Mouse (Mus musculus) neural tube, embryonic 12.5 days (tissue): ENCODE data around the gene Mecr. TPM values are rescaled to one million over a fixed set of nuclear protein-coding genes. Genes with fewer than 3 reads are reported as not detected.
A peak's percentile ranks its signal among the peaks of the same experiment; 100 is the strongest.
"Not testable (repeated sequence)": the region's sequence is repeated elsewhere in the genome, so short reads cannot be mapped to it uniquely, and the experiment has no call there.

Experiments
- ATAC-seq: fragments of 200-750 bp; cut with Nextera tagmentation; 2 replicates; pipeline ENCODE4 v1.8.0; 2017; ENCODE audit warnings: low read depth, mild to moderate bottlenecking, moderate TSS enrichment, moderate library complexity; ENCODE audit not compliant: low FRiP score
- H3K27ac ChIP-seq: fragments of 300-500 bp; sonication (generic); 2 replicates; pipeline ENCODE4 v1.5.1; 2016
- H3K27me3 ChIP-seq: fragments of 300-500 bp; sonication (generic); replicated peaks from 2 replicates; pipeline ENCODE4 v1.6.1; 2016; ENCODE audit warnings: mild to moderate bottlenecking
- H3K36me3 ChIP-seq: fragments of 300-500 bp; sonication (generic); 2 replicates; pipeline ENCODE4 v1.6.1; 2016; ENCODE audit warnings: mild to moderate bottlenecking
- H3K4me1 ChIP-seq: fragments of 300-500 bp; sonication (generic); 2 replicates; pipeline ENCODE4 v1.6.1; 2016
- H3K4me2 ChIP-seq: fragments of 300-500 bp; sonication (generic); replicated peaks from 2 replicates; pipeline ENCODE4 v1.6.1; 2016; ENCODE audit warnings: mild to moderate bottlenecking
- H3K4me3 ChIP-seq: fragments of 300-500 bp; sonication (generic); 2 replicates; pipeline ENCODE4 v1.5.1; 2016
- H3K9ac ChIP-seq: fragments of 300-500 bp; sonication (generic); 2 replicates; pipeline ENCODE4 v1.6.1; 2016; ENCODE audit warnings: mild to moderate bottlenecking
- H3K9me3 ChIP-seq: fragments of 300-500 bp; sonication (generic); 2 replicates; pipeline ENCODE4 v1.6.1; 2016; ENCODE audit warnings: mild to moderate bottlenecking
- WGBS: fragments of 180-500 bp; shearing (Covaris S2); methylation state at CpG from one replicate; pipeline ENCODE4 v1.1.7; 2016; 5-methylcytosine and 5-hydroxymethylcytosine counted together
- polyA plus RNA-seq: library from polyadenylated mRNA; unstranded; fragments of >200 nt; fragmentation: Nextera tagmentation; extraction: Ambion mirVana; gene quantifications from 2 replicates; pipeline ENCODE4 v1.2.1, GENCODE M21; 2016

The Mecr gene
- polyA plus RNA-seq, result 36.4 and 37.4 TPM in 2 replicates

DNA sequence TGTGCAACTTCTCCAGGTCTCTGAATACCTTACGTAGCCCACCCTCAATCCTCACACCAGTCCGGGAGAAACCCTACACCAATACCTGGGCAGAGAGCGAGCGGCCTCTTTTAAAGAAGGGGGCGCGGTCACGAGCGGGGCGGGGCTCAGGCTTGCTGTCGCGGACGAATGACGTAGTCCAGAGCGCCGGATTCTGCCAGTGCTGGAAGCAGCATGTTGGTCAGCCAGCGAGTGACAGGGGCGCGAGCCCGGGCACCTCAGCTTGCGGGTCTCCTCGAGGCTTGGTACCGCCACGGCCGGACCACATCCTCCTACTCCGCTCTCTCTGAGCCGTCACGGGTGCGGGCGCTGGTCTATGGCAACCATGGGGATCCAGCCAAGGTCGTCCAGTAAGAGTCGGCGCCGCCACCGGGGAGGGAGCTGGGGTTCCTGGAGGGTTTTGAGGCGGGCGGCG, at the start of gene Mecr:
Mecr (plus strand) TSS at position 181 of the 454 bp plus-strand sequence.
- peak within 1 kb of the TSS; percentile 81 for H3K9ac ChIP-seq
- H3K9me3 ChIP-seq, result no peaks in the 10 kb centered on the region
- H3K27ac ChIP-seq, result no peak within 1 kb of the TSS
- whole genome bisulfite sequencing, result under 1% methylated on average over 37 of the region's 37 CpGs
- ATAC-seq, result peak; percentile 84
- peaks cover 14% of the 10 kb centered on the region for H3K4me1 ChIP-seq
- H3K36me3 ChIP-seq, result no peaks in the 10 kb centered on the region
- peak within 1 kb of the TSS; percentile 86 for H3K4me3 ChIP-seq
- peak within 1 kb of the TSS; percentile 96 for H3K4me2 ChIP-seq
- H3K27me3 ChIP-seq, result peaks cover 5% of the 10 kb centered on the region

- Histone ChIP-seq H3K27me3 (no peaks in the 10 kb centered on the region), H3K4me3 (no peak overlapping the region), H3K36me3 (no peaks in the 10 kb centered on the region), H3K4me1 (no peaks in the 10 kb centered on the region), H3K9me3 (no peaks in the 10 kb centered on the region), H3K27ac (no peak overlapping the region), H3K9ac (no peak overlapping the region), H3K4me2 (no peak overlapping the region)
- WGBS, result 80% methylated on average over 14 of the region's 14 CpGs
- no peak for ATAC-seq
These were observed 46.8 kb upstream of the Mecr start for GRCm38 (mm10) chr4:131796312-131797080.

DNA sequence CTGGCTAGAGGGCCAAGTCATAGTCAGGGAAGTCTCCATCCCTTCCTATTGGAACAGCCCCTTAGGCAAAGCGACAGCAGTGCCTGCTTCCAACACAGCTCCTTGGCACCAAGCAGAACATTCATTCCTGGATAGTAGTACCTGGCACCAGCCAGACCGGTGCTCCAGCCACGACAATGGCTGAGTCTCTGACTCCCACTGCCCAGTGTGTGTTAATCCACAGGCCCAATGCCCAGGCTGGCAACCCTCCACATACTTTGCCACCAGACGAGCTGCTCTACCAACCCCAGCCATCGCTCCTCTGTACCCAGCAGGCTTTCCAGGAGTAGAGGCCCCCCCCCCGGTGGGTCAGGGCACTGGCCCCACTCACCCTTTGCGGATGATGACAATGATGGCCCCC, 45.8 kb upstream of the Mecr start:
- Histone ChIP-seq H3K4me3 (no peak overlapping the region), H3K4me2 (no peak overlapping the region), H3K9me3 (no peaks in the 10 kb centered on the region), H3K27me3 (no peaks in the 10 kb centered on the region), H3K27ac (no peak overlapping the region), H3K36me3 (no peaks in the 10 kb centered on the region), H3K4me1 (no peaks in the 10 kb centered on the region), H3K9ac (no peak overlapping the region)
- no peak for ATAC-seq
- WGBS, result 76% methylated on average over 7 of the region's 7 CpGs

DNA sequence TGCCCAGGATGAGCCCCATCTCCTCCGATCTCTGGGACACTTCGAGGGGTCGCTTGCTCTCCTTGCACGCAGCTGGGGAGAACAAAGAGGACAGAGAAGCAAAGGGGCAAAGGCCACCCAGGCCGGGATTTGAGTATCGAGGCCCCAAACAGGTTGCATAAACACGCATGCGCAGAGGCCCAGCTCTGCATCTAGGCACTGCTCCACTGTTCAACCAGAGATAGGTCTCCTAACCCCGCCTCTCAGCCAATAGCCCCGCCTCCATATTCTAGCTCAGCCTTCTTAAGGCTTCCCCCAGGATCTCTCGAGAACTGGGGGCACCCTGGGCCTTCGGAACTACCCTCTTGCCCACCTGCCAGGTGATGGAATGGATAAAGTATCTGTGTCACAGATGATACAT, 45.4 kb upstream of the Mecr start:
- H3K9me3 ChIP-seq, result no peaks in the 10 kb centered on the region
- H3K9ac ChIP-seq, result no peak overlapping the region
- H3K4me2 ChIP-seq, result no peak overlapping the region
- no peaks in the 10 kb centered on the region for H3K36me3 ChIP-seq
- no peak overlapping the region for H3K27ac ChIP-seq
- no peaks in the 10 kb centered on the region for H3K27me3 ChIP-seq
- no peak for ATAC-seq
- H3K4me3 ChIP-seq, result no peak overlapping the region
- WGBS, result 54% methylated on average over 12 of the region's 12 CpGs
- no peaks in the 10 kb centered on the region for H3K4me1 ChIP-seq

GRCm38 (mm10) chr4:131798968-131799367, 44.3 kb upstream of the Mecr start:
- no peak for ATAC-seq
- no peak overlapping the region for H3K27ac ChIP-seq
- no peak overlapping the region for H3K4me3 ChIP-seq
- H3K27me3 ChIP-seq, result no peaks in the 10 kb centered on the region
- H3K9ac ChIP-seq, result no peak overlapping the region
- H3K4me1 ChIP-seq, result no peaks in the 10 kb centered on the region
- WGBS, result 38% methylated on average over 3 of the region's 4 CpGs
- H3K9me3 ChIP-seq, result no peaks in the 10 kb centered on the region
- no peak overlapping the region for H3K4me2 ChIP-seq
- H3K36me3 ChIP-seq, result no peaks in the 10 kb centered on the region

DNA sequence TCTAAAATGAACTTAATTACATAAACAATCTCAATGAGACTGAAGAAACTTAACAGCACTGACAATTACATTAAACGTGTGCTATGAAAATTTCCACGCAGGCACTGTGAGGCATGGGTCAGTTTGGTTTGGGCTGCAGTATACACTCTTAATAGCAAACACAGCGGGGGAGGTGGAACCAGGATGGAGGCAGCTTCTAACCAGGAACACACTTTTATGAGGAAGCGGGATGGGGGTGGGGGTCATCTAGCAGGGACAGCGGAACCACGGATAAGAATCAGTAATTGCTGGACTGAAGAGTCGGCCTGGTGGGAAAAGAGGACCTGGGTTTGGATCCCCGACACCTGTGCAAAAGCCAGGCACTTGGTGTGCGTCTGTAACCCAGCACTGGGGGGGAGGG, 39.4 kb upstream of the Mecr start:
- Histone ChIP-seq H3K4me1 (no peaks in the 10 kb centered on the region), H3K27me3 (no peaks in the 10 kb centered on the region), H3K9me3 (no peaks in the 10 kb centered on the region), H3K4me2 (no peak overlapping the region), H3K36me3 (no peaks in the 10 kb centered on the region), H3K9ac (no peak overlapping the region), H3K4me3 (no peak overlapping the region), H3K27ac (no peak overlapping the region)
- WGBS, result 81% methylated on average over 9 of the region's 9 CpGs
- no peak for ATAC-seq

- H3K4me1 ChIP-seq, H3K4me2 ChIP-seq, H3K27ac ChIP-seq, H3K36me3 ChIP-seq, ATAC-seq, H3K4me3 ChIP-seq, H3K9ac ChIP-seq, H3K27me3 ChIP-seq, H3K9me3 ChIP-seq: not testable (repeated sequence)
- WGBS, result over 99% methylated on average over 5 of the region's 6 CpGs
These were observed 38.5 kb upstream of the Mecr start for GRCm38 (mm10) chr4:131804732-131805131.

DNA sequence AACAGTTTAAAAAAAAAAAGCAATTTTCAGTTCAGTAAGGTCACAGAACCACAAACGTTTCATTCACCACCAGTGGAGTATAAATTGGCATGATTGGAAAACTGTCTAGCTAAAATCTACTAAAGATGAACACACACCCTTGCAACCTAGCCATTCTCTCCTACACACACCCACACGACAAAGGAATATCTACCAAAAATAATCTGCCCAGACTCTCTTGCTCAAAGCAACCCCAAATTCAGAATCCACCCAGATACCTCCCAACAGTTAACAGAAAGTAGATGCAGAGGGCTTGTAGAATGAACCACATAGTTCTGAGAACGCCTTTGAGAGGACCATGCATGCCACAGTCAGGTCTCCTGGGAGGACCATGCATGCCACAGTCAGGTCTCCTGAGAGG, 38.0 kb upstream of the Mecr start:
- Histone ChIP-seq H3K9ac (no peak overlapping the region), H3K4me3 (no peak overlapping the region), H3K27ac (no peak overlapping the region), H3K4me2 (no peak overlapping the region), H3K4me1 (no peaks in the 10 kb centered on the region), H3K9me3 (no peaks in the 10 kb centered on the region), H3K36me3 (no peaks in the 10 kb centered on the region), H3K27me3 (no peaks in the 10 kb centered on the region)
- 85% methylated on average over 3 of the region's 3 CpGs for WGBS
- no peak for ATAC-seq

DNA sequence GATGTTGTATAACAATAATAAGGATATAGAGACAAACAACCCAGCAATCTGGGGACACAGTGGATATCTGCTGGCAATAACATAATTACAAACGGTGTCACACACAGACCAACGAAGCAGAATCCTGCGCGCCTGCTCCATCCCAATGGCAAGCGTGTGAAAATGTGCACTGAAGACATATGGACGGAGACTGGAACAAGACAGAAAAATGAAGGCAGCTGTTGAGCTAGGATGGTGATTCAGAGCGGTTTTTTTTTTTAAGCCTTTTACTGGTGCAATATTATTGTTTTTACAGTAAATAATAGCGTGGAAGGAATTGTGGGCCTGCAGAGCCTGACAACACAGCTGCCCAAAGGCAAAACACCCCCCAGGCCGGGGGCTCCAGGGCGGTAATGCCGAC, 30.8 kb upstream of the Mecr start:
- no peak overlapping the region for H3K4me3 ChIP-seq
- WGBS, result 77% methylated on average over 11 of the region's 11 CpGs
- H3K27ac ChIP-seq, result no peak overlapping the region
- H3K36me3 ChIP-seq, result no peaks in the 10 kb centered on the region
- no peaks in the 10 kb centered on the region for H3K9me3 ChIP-seq
- H3K4me1 ChIP-seq, result no peaks in the 10 kb centered on the region
- no peak overlapping the region for H3K4me2 ChIP-seq
- no peaks in the 10 kb centered on the region for H3K27me3 ChIP-seq
- no peak for ATAC-seq
- no peak overlapping the region for H3K9ac ChIP-seq

DNA sequence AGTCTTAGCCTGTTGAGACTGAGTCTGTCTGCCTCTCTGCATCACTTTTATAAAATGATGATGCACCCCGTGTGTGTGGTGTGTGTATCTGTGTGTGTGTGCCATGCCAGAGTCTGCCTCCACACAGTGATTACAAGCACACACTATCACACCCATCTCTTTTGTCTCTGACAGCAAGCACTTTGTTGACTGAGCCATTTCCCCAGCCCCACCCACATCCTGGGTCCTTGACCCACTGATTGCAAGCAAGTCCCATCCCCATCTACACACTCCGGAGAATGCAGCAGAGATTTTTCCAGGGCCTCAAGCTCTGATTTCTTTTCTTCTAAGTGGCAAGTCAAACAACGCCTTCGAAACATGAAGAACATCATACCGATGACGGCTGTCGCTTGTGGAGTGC, 29.5 kb upstream of the Mecr start:
- Histone ChIP-seq H3K36me3 (no peaks in the 10 kb centered on the region), H3K4me3 (no peak overlapping the region), H3K4me2 (no peak overlapping the region), H3K27me3 (no peaks in the 10 kb centered on the region), H3K9ac (no peak overlapping the region), H3K4me1 (no peaks in the 10 kb centered on the region), H3K9me3 (no peaks in the 10 kb centered on the region), H3K27ac (no peak overlapping the region)
- ATAC-seq, result no peak
- 91% methylated on average over 7 of the region's 7 CpGs for WGBS

GRCm38 (mm10) chr4:131814869-131815268, 28.4 kb upstream of the Mecr start:
- Histone ChIP-seq H3K27me3 (no peaks in the 10 kb centered on the region), H3K4me2 (no peak overlapping the region), H3K4me1 (no peaks in the 10 kb centered on the region), H3K4me3 (no peak overlapping the region), H3K9me3 (no peaks in the 10 kb centered on the region), H3K27ac (no peak overlapping the region), H3K36me3 (no peaks in the 10 kb centered on the region), H3K9ac (no peak overlapping the region)
- ATAC-seq, result no peak
- WGBS, result 84% methylated on average over 10 of the region's 10 CpGs

- WGBS, result 70% methylated on average over 10 of the region's 10 CpGs
- Histone ChIP-seq H3K4me2 (no peak overlapping the region), H3K9me3 (no peaks in the 10 kb centered on the region), H3K36me3 (no peaks in the 10 kb centered on the region), H3K27me3 (no peaks in the 10 kb centered on the region), H3K4me1 (0 out of 2 replicates have a peak, but pooled peaks cover 4% of the 10 kb centered on the region), H3K27ac (no peak overlapping the region), H3K4me3 (no peak overlapping the region), H3K9ac (no peak overlapping the region)
- no peak for ATAC-seq
These were observed 27.5 kb upstream of the Mecr start for GRCm38 (mm10) chr4:131815774-131816173.

DNA sequence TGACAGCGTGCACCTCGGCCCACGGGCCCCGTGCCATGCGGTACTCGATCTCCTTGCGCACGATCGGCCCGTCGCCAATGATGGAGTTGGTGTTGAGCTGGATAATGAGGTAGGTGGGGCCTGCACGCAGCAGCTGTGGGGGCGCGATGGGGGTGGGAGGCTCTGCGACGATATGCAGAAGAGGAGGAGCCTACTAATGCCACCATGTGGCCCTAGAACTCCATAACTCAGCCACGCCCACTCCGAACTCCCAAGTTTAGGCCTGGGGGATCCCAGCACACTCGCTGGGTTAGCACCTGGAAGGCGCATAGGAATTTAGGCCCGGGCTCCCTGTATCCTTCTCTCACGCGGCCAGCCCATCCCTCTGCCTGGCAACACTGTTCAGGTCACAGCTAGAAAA, 24.3 kb upstream of the Mecr start:
- no peak overlapping the region for H3K4me3 ChIP-seq
- WGBS, result 61% methylated on average over 23 of the region's 23 CpGs
- H3K9me3 ChIP-seq, result no peaks in the 10 kb centered on the region
- no peaks in the 10 kb centered on the region for H3K36me3 ChIP-seq
- ATAC-seq, result no peak
- H3K9ac ChIP-seq, result no peak overlapping the region
- H3K27ac ChIP-seq, result no peak overlapping the region
- no peaks in the 10 kb centered on the region for H3K27me3 ChIP-seq
- H3K4me1 ChIP-seq, result peaks cover 13% of the 10 kb centered on the region; the same call in 1 of the 2 replicates
- no peak overlapping the region for H3K4me2 ChIP-seq
